Mouse (Mus musculus): ENCODE measurements around the gene Ngly1. TPM values are rescaled to one million over a fixed set of nuclear protein-coding genes. Genes with fewer than 3 reads are reported as not detected.

Ngly1 gene
- polyA plus RNA-seq, 1 experiment from 2014 or later = 44.9 TPM

DNA sequence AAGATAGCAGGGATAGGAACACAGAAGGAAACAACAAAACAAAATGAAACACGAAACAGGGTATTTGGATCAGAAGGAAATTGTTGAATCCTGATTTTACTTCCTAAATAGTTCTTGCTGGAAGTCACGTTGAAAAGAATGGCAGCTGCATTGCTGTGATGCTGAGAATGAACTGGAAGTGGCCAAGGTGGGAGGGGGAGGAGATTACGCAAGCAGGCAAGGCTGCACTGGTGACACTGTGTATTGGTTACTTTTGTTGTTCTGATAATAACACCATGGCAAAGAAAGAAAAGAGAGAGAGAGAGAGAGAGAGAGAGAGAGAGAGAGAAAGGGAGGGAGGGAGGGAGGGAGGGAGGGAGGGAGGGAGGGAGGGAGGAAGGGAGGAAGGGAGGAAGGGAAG, 12.6 kb upstream of the Ngly1 start:
- 77% methylated on average over 3 of the region's 3 CpGs for WGBS

DNA sequence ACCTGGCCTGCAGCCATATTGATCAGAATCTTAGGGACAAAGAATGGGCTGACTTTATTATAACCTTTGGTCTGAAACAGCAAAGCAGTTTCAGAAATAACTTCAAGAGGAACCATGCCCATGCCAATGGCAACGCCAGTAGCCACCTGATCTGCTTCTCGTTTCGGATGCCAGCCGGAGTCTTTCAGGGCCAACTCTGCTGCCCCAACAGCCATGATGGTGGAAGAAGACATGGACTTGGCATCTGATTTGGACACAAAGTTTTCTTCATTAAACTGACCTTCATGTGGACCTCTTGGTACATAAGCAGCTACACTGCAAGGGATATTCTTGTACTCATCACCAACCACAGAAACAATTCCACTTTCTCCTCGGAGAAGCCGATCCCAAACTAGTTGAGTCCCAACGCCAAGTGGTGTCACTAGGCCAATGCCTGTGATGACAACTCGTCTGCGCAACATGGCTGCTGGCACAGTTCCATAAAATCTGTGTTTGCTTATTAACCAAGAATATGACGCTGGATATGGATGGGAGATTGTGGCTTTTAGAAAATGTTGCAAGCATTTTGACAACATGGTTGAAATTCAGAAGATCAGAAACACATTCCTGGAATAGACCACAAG, 6.8 kb upstream of the Ngly1 start:
- Histone ChIP-seq H3K27me3 (ENCODE audit: control insufficient read depth, insufficient read depth, low read length) (no peaks in the 10 kb centered on the region), H3K9me3 (replicated peaks; ENCODE audit: control insufficient read depth, low read length) (no peaks in the 10 kb centered on the region), H3K4me1 (ENCODE audit: control insufficient read depth, insufficient read depth, low read length) (peaks cover 12% of the 10 kb centered on the region), H3K27ac (ENCODE audit: low read length) (no peak overlapping the region), H3K36me3 (ENCODE audit: control insufficient read depth, insufficient read depth, low read length) (no peaks in the 10 kb centered on the region), H3K4me3 (replicated peaks; ENCODE audit: low read length) (peak overlapping the region; percentile 65), H3K9ac (ENCODE audit: low read length) (peak overlapping the region; percentile 87; the same call in 1 of the 2 replicates), H3K4me2 (ENCODE audit: low read depth, low read length) (peak overlapping the region; percentile 73)
- 94% methylated on average over 10 of the region's 10 CpGs for WGBS
- no peak for ATAC-seq (ENCODE audit: insufficient read depth, low FRiP score)

More for the DNA sequence above, 12.6 kb upstream of the Ngly1 start:
- Histone ChIP-seq H3K36me3 (ENCODE audit: control insufficient read depth, insufficient read depth, low read length) (no peaks in the 10 kb centered on the region), H3K27ac (ENCODE audit: low read length) (no peak overlapping the region), H3K4me3 (replicated peaks; ENCODE audit: low read length) (no peak overlapping the region), H3K27me3 (ENCODE audit: control insufficient read depth, insufficient read depth, low read length) (no peaks in the 10 kb centered on the region), H3K4me1 (ENCODE audit: control insufficient read depth, insufficient read depth, low read length) (no peaks in the 10 kb centered on the region), H3K4me2 (ENCODE audit: low read depth, low read length) (no peak overlapping the region), H3K9me3 (replicated peaks; ENCODE audit: control insufficient read depth, low read length) (no peaks in the 10 kb centered on the region), H3K9ac (ENCODE audit: low read length) (no peak overlapping the region)
- no peak for ATAC-seq (ENCODE audit: insufficient read depth, low FRiP score)

DNA sequence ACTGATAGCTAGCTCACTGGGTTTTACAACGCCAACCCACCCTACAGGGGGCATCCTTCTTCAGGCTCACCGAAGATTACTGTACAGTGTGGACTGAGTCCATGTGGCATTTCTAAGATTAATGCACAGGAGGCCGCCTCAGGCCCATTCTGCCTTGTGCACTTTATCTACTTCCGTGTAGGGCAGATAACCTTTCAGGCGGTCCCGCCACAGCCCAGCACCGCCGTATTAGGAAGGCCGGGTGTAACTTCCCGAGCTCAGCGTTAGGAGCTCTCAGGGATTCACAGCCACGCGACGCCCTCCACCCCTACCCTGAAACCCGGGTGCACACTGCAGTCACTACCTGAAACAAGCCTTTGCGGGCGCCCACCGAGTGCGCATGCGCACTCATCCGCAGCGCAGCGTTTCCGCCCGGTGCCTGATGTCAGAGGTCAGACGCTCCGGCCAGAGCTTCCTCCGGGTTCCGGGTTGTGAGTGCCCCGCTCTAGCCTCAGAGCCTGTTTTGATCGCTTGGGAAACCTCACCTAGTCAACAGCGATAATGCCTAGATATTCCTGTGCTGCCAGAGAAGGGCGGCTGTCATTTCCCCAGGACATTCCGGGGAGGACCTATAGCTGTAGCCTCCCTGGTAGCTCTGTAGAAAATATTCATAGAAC, 6.0 kb upstream of the Ngly1 start:
- H3K27me3 ChIP-seq (ENCODE audit: control insufficient read depth, insufficient read depth, low read length) = no peaks in the 10 kb centered on the region
- no peaks in the 10 kb centered on the region for H3K9me3 ChIP-seq (replicated peaks; ENCODE audit: control insufficient read depth, low read length)
- peak overlapping the region; percentile 87 for H3K9ac ChIP-seq (ENCODE audit: low read length)
- peak overlapping the region; percentile 65 for H3K4me3 ChIP-seq (replicated peaks; ENCODE audit: low read length)
- 2% methylated on average over 34 of the region's 34 CpGs for WGBS
- no peaks in the 10 kb centered on the region for H3K36me3 ChIP-seq (ENCODE audit: control insufficient read depth, insufficient read depth, low read length)
- ATAC-seq (ENCODE audit: insufficient read depth, low FRiP score) = peak; percentile 90
- H3K27ac ChIP-seq (ENCODE audit: low read length) = peak overlapping the region; percentile 91
- H3K4me2 ChIP-seq (ENCODE audit: low read depth, low read length) = peak overlapping the region; percentile 73
- peaks cover 12% of the 10 kb centered on the region for H3K4me1 ChIP-seq (ENCODE audit: control insufficient read depth, insufficient read depth, low read length)

DNA sequence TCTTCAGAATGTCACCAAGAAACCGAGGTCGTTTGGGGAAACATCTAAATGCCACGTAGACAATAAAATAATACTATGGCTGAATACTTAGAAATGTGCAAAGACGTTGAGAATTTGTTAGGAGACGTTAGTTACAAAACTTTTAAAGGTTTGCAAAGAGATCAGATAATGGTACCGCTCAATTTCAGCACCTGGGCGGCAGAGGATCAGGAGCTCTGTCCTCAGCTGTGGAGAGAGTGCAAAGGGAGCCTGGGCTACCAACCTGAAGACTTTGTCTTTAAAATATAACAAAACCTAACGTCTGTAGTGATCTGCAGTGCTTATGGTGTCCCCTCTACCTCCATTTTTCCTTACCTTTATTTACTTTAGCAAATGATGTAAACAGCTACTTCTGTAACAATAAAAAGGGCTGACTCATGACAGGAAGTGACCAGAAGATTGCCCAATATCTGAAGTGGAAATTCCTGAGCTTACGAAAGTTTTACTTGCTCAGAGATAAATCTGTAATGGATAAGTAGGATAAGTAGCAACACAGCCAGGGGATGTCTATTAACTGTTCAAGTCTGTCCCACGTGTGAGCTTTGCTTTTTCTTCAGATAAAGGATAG, 5.4 kb upstream of the Ngly1 start:
- H3K9ac ChIP-seq (ENCODE audit: low read length) = peak overlapping the region; percentile 87
- peak overlapping the region; percentile 91 for H3K27ac ChIP-seq (ENCODE audit: low read length)
- H3K4me1 ChIP-seq (ENCODE audit: control insufficient read depth, insufficient read depth, low read length) = peaks cover 18% of the 10 kb centered on the region
- H3K27me3 ChIP-seq (ENCODE audit: control insufficient read depth, insufficient read depth, low read length) = no peaks in the 10 kb centered on the region
- ATAC-seq (ENCODE audit: insufficient read depth, low FRiP score) = no peak
- H3K4me3 ChIP-seq (replicated peaks; ENCODE audit: low read length) = peak overlapping the region; percentile 65
- peak overlapping the region; percentile 73 for H3K4me2 ChIP-seq (ENCODE audit: low read depth, low read length)
- no peaks in the 10 kb centered on the region for H3K36me3 ChIP-seq (ENCODE audit: control insufficient read depth, insufficient read depth, low read length)
- 12% methylated on average over 10 of the region's 10 CpGs for WGBS
- no peaks in the 10 kb centered on the region for H3K9me3 ChIP-seq (replicated peaks; ENCODE audit: control insufficient read depth, low read length)

DNA sequence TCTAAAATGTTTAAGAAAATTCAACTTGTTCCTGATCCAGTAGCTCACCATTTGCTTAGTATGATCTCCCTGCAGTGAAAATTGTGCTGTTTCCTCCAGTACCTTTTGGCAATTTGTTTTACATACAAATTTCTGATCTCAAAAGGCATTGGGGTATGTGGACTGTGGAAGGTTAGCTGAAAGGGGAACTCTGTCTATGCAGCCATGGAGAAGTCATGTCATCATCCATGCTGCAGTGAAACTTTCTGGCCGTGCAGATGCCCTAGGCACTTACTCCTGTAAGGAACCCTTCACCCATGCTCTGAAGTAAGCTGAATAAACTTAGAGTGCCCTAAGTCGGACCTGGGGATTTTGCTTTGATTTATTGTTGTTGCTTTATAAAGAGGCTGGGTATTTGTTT, 4.7 kb upstream of the Ngly1 start:
- Histone ChIP-seq H3K4me1 (ENCODE audit: control insufficient read depth, insufficient read depth, low read length) (peaks cover 19% of the 10 kb centered on the region), H3K27me3 (ENCODE audit: control insufficient read depth, insufficient read depth, low read length) (no peaks in the 10 kb centered on the region), H3K36me3 (ENCODE audit: control insufficient read depth, insufficient read depth, low read length) (no peaks in the 10 kb centered on the region), H3K4me2 (ENCODE audit: low read depth, low read length) (no peak overlapping the region), H3K9ac (ENCODE audit: low read length) (no peak overlapping the region), H3K4me3 (replicated peaks; ENCODE audit: low read length) (no peak overlapping the region), H3K27ac (ENCODE audit: low read length) (no peak overlapping the region), H3K9me3 (replicated peaks; ENCODE audit: control insufficient read depth, low read length) (no peaks in the 10 kb centered on the region)
- WGBS = 51% methylated on average over 2 of the region's 2 CpGs
- ATAC-seq (ENCODE audit: insufficient read depth, low FRiP score) = no peak

DNA sequence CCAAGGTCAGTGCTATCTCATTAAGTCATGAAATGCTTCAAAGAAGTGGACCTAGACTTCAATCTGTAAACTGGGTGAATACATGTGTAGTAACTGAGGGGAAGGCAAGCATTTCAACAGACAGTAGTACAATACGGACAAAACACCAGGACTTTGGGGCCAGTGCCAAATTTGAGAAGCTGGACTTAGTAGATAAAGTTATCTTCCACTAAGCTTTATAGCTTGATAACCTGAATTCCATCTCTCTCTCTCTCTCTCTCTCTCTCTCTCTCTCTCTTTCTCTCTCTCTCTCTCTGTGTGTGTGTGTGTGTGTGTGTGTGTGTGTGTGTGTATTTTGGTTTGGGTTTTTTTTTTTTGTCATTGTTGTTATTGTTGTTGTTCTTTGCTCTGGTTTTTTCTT, 4.0 kb upstream of the Ngly1 start:
- 69% methylated on average over 1 of the region's 1 CpGs for WGBS
- no peaks in the 10 kb centered on the region for H3K9me3 ChIP-seq (replicated peaks; ENCODE audit: control insufficient read depth, low read length)
- no peak overlapping the region for H3K4me2 ChIP-seq (ENCODE audit: low read depth, low read length)
- H3K36me3 ChIP-seq (ENCODE audit: control insufficient read depth, insufficient read depth, low read length) = no peaks in the 10 kb centered on the region
- no peak overlapping the region for H3K4me3 ChIP-seq (replicated peaks; ENCODE audit: low read length)
- no peak overlapping the region for H3K9ac ChIP-seq (ENCODE audit: low read length)
- ATAC-seq (ENCODE audit: insufficient read depth, low FRiP score) = no peak
- peaks cover 22% of the 10 kb centered on the region for H3K4me1 ChIP-seq (ENCODE audit: control insufficient read depth, insufficient read depth, low read length)
- H3K27ac ChIP-seq (ENCODE audit: low read length) = no peak overlapping the region
- no peaks in the 10 kb centered on the region for H3K27me3 ChIP-seq (ENCODE audit: control insufficient read depth, insufficient read depth, low read length)

DNA sequence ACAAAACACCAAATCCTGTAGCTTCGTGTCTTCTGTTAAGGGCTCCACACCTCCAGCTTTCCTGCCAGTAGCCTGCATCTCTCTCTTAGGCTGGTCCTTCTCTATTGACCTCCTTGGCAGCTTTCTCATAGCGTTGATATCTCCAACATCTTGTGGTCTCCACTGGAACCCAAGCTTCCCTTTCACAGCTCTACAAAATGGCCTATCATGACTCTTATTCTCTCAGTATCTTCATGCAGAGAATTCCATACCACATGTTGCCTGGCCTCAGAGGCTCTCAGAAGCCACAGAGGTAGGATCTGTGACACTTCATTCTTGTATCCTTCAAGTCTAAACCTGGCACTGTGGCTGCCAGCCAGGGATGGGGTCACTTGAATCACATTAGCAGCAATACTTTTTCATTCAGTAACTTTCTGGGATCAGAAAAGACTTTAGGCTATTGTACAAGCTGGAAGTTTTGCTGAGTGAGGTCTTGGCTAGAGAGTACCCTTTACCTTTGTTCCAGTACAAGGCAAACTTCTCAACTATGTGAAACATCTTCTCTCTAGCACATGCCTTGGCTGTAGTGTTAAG, 2.7 kb upstream of the Ngly1 start:
- 85% methylated on average over 2 of the region's 2 CpGs for WGBS
- Histone ChIP-seq H3K27ac (ENCODE audit: low read length) (no peak overlapping the region), H3K36me3 (ENCODE audit: control insufficient read depth, insufficient read depth, low read length) (no peaks in the 10 kb centered on the region), H3K4me3 (replicated peaks; ENCODE audit: low read length) (no peak overlapping the region), H3K27me3 (ENCODE audit: control insufficient read depth, insufficient read depth, low read length) (no peaks in the 10 kb centered on the region), H3K4me1 (ENCODE audit: control insufficient read depth, insufficient read depth, low read length) (peaks cover 30% of the 10 kb centered on the region), H3K9me3 (replicated peaks; ENCODE audit: control insufficient read depth, low read length) (no peaks in the 10 kb centered on the region), H3K9ac (ENCODE audit: low read length) (no peak overlapping the region), H3K4me2 (ENCODE audit: low read depth, low read length) (no peak overlapping the region)
- no peak for ATAC-seq (ENCODE audit: insufficient read depth, low FRiP score)

DNA sequence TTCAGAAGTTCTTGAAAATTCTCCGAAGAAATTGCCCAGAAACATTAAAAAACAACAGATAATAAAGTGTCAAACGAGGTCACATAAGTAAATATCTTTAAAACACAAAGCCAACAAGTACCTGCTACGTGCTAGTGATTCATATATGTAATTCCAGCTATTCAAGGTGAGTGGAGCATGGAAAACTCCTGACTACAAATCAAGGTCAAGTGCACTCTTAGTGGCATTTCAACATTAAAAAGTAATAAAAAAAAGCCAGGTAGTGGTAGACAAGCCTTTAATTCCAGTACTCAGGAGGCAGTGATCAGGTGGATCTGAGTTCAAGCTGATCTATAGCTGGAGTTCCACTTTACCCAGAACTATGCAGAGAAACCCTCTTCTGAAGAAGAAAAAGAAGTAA, 945 bp upstream of the Ngly1 start:
- Histone ChIP-seq H3K27me3 (ENCODE audit: control insufficient read depth, insufficient read depth, low read length) (no peaks in the 10 kb centered on the region), H3K36me3 (ENCODE audit: control insufficient read depth, insufficient read depth, low read length) (no peaks in the 10 kb centered on the region), H3K4me1 (ENCODE audit: control insufficient read depth, insufficient read depth, low read length) (peaks cover 21% of the 10 kb centered on the region; the same call in 1 of the 2 replicates), H3K9me3 (replicated peaks; ENCODE audit: control insufficient read depth, low read length) (no peaks in the 10 kb centered on the region), H3K4me2 (ENCODE audit: low read depth, low read length) (peak overlapping the region; percentile 85), H3K4me3 (replicated peaks; ENCODE audit: low read length) (peak overlapping the region; percentile 80; the same call in 1 of the 2 replicates), H3K9ac (ENCODE audit: low read length) (no peak overlapping the region), H3K27ac (ENCODE audit: low read length) (no peak overlapping the region)
- ATAC-seq (ENCODE audit: insufficient read depth, low FRiP score) = no peak
- WGBS = 68% methylated on average over 3 of the region's 3 CpGs

DNA sequence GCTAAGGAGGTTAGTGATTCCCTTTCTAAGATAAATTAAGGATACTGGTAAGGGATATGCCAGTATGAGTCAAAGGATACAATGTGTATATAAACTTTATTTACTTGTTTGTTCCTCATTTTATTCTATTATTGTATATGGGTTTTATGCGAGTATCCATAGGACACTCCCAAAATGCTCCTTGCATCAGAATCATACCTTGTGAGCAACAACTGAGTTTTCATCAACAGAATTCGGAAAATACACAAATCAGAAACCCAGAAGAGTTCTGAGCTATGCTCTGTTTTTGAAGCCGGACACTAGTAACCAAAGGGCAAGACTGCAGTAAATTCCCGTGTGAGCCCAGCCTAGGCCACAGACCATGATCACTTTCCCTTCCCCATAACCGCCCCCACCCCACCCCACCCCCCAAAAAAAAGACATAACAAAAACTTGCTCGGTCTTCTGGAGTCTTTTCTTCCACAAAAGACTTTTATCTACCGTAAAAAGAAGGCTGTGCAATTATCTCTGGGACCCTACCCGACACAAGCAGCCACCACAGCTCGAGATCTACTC, 400 bp upstream of the Ngly1 start:
- Histone ChIP-seq H3K4me3 (replicated peaks; ENCODE audit: low read length) (peak overlapping the region; percentile 80), H3K27me3 (ENCODE audit: control insufficient read depth, insufficient read depth, low read length) (no peaks in the 10 kb centered on the region), H3K9me3 (replicated peaks; ENCODE audit: control insufficient read depth, low read length) (no peaks in the 10 kb centered on the region), H3K36me3 (ENCODE audit: control insufficient read depth, insufficient read depth, low read length) (no peaks in the 10 kb centered on the region), H3K27ac (ENCODE audit: low read length) (no peak overlapping the region), H3K4me1 (ENCODE audit: control insufficient read depth, insufficient read depth, low read length) (peaks cover 21% of the 10 kb centered on the region; the same call in 1 of the 2 replicates), H3K9ac (ENCODE audit: low read length) (peak overlapping the region; percentile 97), H3K4me2 (ENCODE audit: low read depth, low read length) (peak overlapping the region; percentile 85)
- no peak for ATAC-seq (ENCODE audit: insufficient read depth, low FRiP score)
- WGBS = 14% methylated on average over 9 of the region's 9 CpGs

All from stomach, embryonic 16.5 days (tissue).